Mouse (Mus musculus): ENCODE data around the gene Adi1.
A peak's percentile ranks its signal among the peaks of the same experiment; 100 is the strongest.

DNA sequence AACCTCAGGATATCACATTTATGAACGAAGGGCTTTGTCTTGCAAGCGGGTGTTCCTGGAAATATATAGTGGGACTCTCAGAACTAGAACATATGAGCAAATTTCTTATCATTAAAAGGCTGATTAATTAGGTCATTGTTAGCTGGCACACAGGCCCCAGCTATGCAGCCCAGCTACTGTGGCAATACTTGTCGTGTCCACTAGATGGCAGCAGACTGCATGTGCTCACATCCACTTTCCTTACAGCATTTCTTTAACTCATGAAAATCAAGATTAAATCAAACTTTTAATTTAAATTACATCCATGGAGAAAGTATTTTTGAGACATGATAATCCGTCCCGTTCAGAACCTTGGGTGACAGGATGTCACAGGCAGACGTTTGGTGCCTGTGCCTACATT, 24.6 kb downstream of the Adi1 start:
- TF ChIP-seq POLR2A (IDR thresholded peaks at IDR 0.05; ENCODE audit: borderline replicate concordance, control insufficient read depth, low read depth, low read length) (no peak), CTCF (IDR thresholded peaks at IDR 0.05; ENCODE audit: control insufficient read depth, insufficient read depth, low read length) (peak; percentile 88)

Data from bone marrow, adult 2 months (tissue).